Mouse (Mus musculus) MEL (cell line): ENCODE measurements around the gene 4930404N11Rik. TPM values are rescaled to one million over a fixed set of nuclear protein-coding genes. Genes with fewer than 3 reads are reported as not detected.

ENCODE experiments used
- DNase-seq: peaks from one replicate; pipeline ENCODE4 v3.0.0; 2011; ENCODE audit warnings: low read depth, low spot score
- H3K27ac ChIP-seq: 2 replicates; pipeline ENCODE4 v1.5.1; 2012; ENCODE audit warnings: low read depth, mild to moderate bottlenecking, control low read depth, low read length, moderate library complexity; ENCODE audit not compliant: control insufficient read depth
- H3K27me3 ChIP-seq, 2 experiments: fragments of 150-350 bp in 1 of 2; sonication (generic) in 1 of 2; 2 replicates each; pipeline ENCODE4 v1.6.1; 2012; ENCODE audit warnings: low read length in 2 of 2, mild to moderate bottlenecking in 2 of 2, improper control_type of control experiment in 1 of 2, moderate library complexity in 1 of 2; ENCODE audit not compliant: insufficient read depth in 2 of 2, control insufficient read depth in 1 of 2
- H3K36me3 ChIP-seq, 2 experiments: 2 replicates each; pipeline ENCODE4 v1.6.1; 2012 to 2014; ENCODE audit warnings: low read length in 2 of 2, improper control_type of control experiment in 1 of 2, inconsistent platforms in 1 of 2, mild to moderate bottlenecking in 1 of 2; ENCODE audit not compliant: insufficient read depth in 2 of 2, control insufficient read depth in 1 of 2
- H3K4me1 ChIP-seq, 2 experiments: fragments of 150-350 bp in 1 of 2; sonication (generic) in 1 of 2; 2 replicates each; pipeline ENCODE4 v1.6.1; 2012; ENCODE audit warnings: low read length in 2 of 2, improper control_type of control experiment in 1 of 2, mild to moderate bottlenecking in 1 of 2; ENCODE audit not compliant: insufficient read depth in 2 of 2, control insufficient read depth in 1 of 2
- H3K4me3 ChIP-seq, 2 experiments: fragments of 150-350 bp in 1 of 2; sonication (generic) in 1 of 2; 2 replicates each; pipeline ENCODE4 v1.5.1; 2012; ENCODE audit warnings: low read depth in 2 of 2, low read length in 2 of 2, mild to moderate bottlenecking in 2 of 2, moderate library complexity in 2 of 2, control low read depth in 1 of 2, improper control_type of control experiment in 1 of 2; ENCODE audit not compliant: control insufficient read depth in 1 of 2, insufficient read depth in 1 of 2
- H3K79me2 ChIP-seq: 2 replicates; pipeline ENCODE4 v1.6.1; 2012; ENCODE audit warnings: mild to moderate bottlenecking, low read length, moderate library complexity; ENCODE audit not compliant: control insufficient read depth, poor library complexity, insufficient read depth
- H3K9ac ChIP-seq: 2 replicates; pipeline ENCODE4 v1.6.1; 2012; ENCODE audit warnings: low read depth, mild to moderate bottlenecking, control low read depth, low read length, moderate library complexity; ENCODE audit not compliant: control insufficient read depth, poor library complexity, severe bottlenecking
- H3K9me3 ChIP-seq: fragments of 150-350 bp; sonication (generic); replicated peaks from 2 replicates; pipeline ENCODE4 v1.6.1; 2012; ENCODE audit warnings: mild to moderate bottlenecking, low read length, improper control_type of control experiment, moderate library complexity; ENCODE audit not compliant: insufficient read depth
- BHLHE40 ChIP-seq: IDR thresholded peaks from 2 replicates; pipeline ENCODE4 v1.6.1; 2012; ENCODE audit warnings: low read depth, mild to moderate bottlenecking, inconsistent platforms, low read length, improper control_type of control experiment, borderline replicate concordance
- CHD2 ChIP-seq: IDR thresholded peaks from 2 replicates; pipeline ENCODE4 v1.6.1; 2011; ENCODE audit warnings: low read length, improper control_type of control experiment
- CTCF ChIP-seq, 3 experiments: IDR thresholded peaks in 2 of 3; conservative IDR thresholded peaks in 1 of 3; 2 replicates each; pipeline ENCODE4 v1.5.1; 2011 to 2012; ENCODE audit warnings: low read length in 3 of 3, low read depth in 2 of 3, mild to moderate bottlenecking in 2 of 3, improper control_type of control experiment in 1 of 3, inconsistent platforms in 1 of 3, mixed read lengths in 1 of 3, moderate library complexity in 1 of 3; ENCODE audit not compliant: control insufficient read depth in 1 of 3, insufficient read depth in 1 of 3, poor library complexity in 1 of 3, severe bottlenecking in 1 of 3
- EP300 ChIP-seq, 2 experiments: IDR thresholded peaks; 2 replicates each; pipeline ENCODE4 v1.6.1; 2011; ENCODE audit warnings: improper control_type of control experiment in 2 of 2, low read length in 2 of 2, low read depth in 1 of 2, mild to moderate bottlenecking in 1 of 2
- ETS1 ChIP-seq: IDR thresholded peaks from 2 replicates; pipeline ENCODE4 v1.6.1; 2012; ENCODE audit warnings: low read depth, mild to moderate bottlenecking, inconsistent platforms, low read length, improper control_type of control experiment, moderate library complexity
- JUND ChIP-seq: IDR thresholded peaks from 2 replicates; pipeline ENCODE4 v1.6.1; 2011; ENCODE audit warnings: low read depth, mild to moderate bottlenecking, improper control_type of control experiment, low read length
- MAFK ChIP-seq: IDR thresholded peaks from 2 replicates; pipeline ENCODE4 v1.6.1; 2011; ENCODE audit warnings: low read depth, mild to moderate bottlenecking, low read length, improper control_type of control experiment, borderline replicate concordance
- MEF2A ChIP-seq: IDR thresholded peaks from 2 replicates; pipeline ENCODE4 v1.6.1; 2014; ENCODE audit warnings: low read depth, mild to moderate bottlenecking, inconsistent platforms, low read length, improper control_type of control experiment; ENCODE audit not compliant: poor library complexity, insufficient replicate concordance, severe bottlenecking; ENCODE audit errors: extremely low read depth
- NELFE ChIP-seq: IDR thresholded peaks from 2 replicates; pipeline ENCODE4 v1.6.1; 2011; ENCODE audit warnings: low read depth, low read length, improper control_type of control experiment
- POLR2AphosphoS5 ChIP-seq: IDR thresholded peaks from 2 replicates; pipeline ENCODE4 v1.6.1; 2012; ENCODE audit warnings: low read depth, borderline replicate concordance, mild to moderate bottlenecking, inconsistent platforms, low read length, moderate library complexity, mixed read lengths
- RAD21 ChIP-seq: IDR thresholded peaks from 2 replicates; pipeline ENCODE4 v1.6.1; 2011; ENCODE audit warnings: mild to moderate bottlenecking, low read depth, low read length, improper control_type of control experiment
- RCOR1 ChIP-seq: IDR thresholded peaks from 2 replicates; pipeline ENCODE4 v1.6.1; 2012; ENCODE audit warnings: low read depth, mild to moderate bottlenecking, inconsistent platforms, low read length, improper control_type of control experiment
- SIN3A ChIP-seq: IDR thresholded peaks from 2 replicates; pipeline ENCODE4 v1.6.1; 2012; ENCODE audit warnings: low read length, improper control_type of control experiment, inconsistent platforms
- TAL1 ChIP-seq: IDR thresholded peaks from 2 replicates; pipeline ENCODE4 v1.6.1; 2012; ENCODE audit warnings: mild to moderate bottlenecking, inconsistent platforms, low read length, moderate library complexity, mixed read lengths
- TBP ChIP-seq: IDR thresholded peaks from 2 replicates; pipeline ENCODE4 v1.8.0; 2011; ENCODE audit warnings: low read depth, low read length, improper control_type of control experiment
- UBTF ChIP-seq: IDR thresholded peaks from 2 replicates; pipeline ENCODE4 v1.6.1; 2012; ENCODE audit warnings: low read depth, mild to moderate bottlenecking, inconsistent platforms, low read length, improper control_type of control experiment, moderate library complexity, borderline replicate concordance; ENCODE audit not compliant: insufficient read depth
- USF1 ChIP-seq: IDR thresholded peaks from 2 replicates; pipeline ENCODE4 v1.6.1; 2014; ENCODE audit warnings: low read depth, mild to moderate bottlenecking, inconsistent platforms, low read length, improper control_type of control experiment, moderate library complexity
- ZNF384 ChIP-seq: IDR thresholded peaks from 2 replicates; pipeline ENCODE4 v1.6.1; 2012; ENCODE audit warnings: low read depth, mild to moderate bottlenecking, inconsistent platforms, low read length, improper control_type of control experiment
- polyA plus RNA-seq, 2 experiments: library from polyadenylated mRNA; stranded (reverse) in 1 of 2; unstranded in 1 of 2; fragments of >175 nt in 1 of 2; fragments of >200 nt in 1 of 2; gene quantifications; 2 replicates each; pipeline versions ENCODE4 v1.2.1 to v1.2.4; 2012; ENCODE audit warnings: low replicate concordance in 2 of 2, low read depth in 1 of 2; ENCODE audit not compliant: insufficient read length in 2 of 2, insufficient read depth in 1 of 2, missing spikeins in 1 of 2
- total RNA-seq: library from RNA; depleted of rRNA; stranded (reverse); fragments of 300-350 nt; gene quantifications from 2 replicates; pipeline ENCODE4 v1.2.3, GENCODE M21; 2012

The 4930404N11Rik gene
- total and polyA plus RNA-seq, 3 experiments = 3.1 to 12.1 TPM; not detected in 1

DNA sequence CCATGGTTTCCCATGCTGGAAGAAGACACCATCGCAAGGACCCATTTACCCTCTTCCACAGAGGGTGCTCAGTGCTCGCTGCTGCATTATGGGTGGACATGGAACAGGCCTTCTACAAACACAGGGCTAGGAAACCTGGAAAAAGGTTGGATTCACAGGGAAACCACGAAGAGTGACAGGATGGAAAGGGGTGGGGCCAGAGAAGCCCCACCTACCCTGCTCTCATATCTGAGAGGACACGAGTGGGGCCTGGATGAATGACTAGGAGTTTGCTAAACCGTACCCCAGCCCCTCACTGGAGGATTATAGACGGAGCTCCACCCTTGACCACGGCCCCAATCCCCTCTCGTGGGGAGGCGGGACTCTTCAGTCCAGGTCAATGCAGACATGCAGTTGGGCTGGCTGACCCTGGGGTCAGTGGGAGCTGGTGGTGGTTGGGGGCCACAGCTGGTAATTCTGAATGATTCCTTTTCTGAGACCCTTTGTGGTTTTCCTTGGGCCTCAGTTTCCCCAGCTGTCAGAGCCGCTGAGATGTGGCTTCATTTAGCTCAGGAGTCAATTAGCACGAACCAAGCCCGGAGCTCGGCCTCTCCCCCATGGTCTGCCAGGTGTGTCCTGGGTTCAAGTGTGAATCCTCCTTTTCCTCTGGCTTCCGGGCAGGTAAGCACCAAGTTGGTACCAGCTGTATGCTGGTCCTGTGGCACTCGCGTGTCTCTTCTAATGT lies 47.1 kb upstream of the 4930404N11Rik start:
- Histone ChIP-seq H3K36me3 (peaks cover 0 to 8% of the 10 kb centered on the region in 2 experiments; a peak in 2 of 4 replicates), H3K4me1 (peaks cover 3 to 13% of the 10 kb centered on the region in 2 experiments; a peak in 3 of 4 replicates), H3K27ac (no peak overlapping the region), H3K9me3 (no peaks in the 10 kb centered on the region), H3K9ac (no peak overlapping the region), H3K4me3 (no peak overlapping the region), H3K79me2 (no peaks in the 10 kb centered on the region), H3K27me3 (no peaks in the 10 kb centered on the region)
- DNase-seq = no peak
- TF ChIP-seq MAFK = no peak
- no peak for TF ChIP-seq ETS1
- no peak for TF ChIP-seq CTCF (IDR thresholded peaks at IDR 0.05 in 2 of 3, conservative IDR thresholded peaks at IDR 0.05 in 1 of 3; ENCODE audit: control insufficient read depth in 1 of 3, insufficient read depth in 1 of 3, low read depth in 2 of 3, low read length in 3 of 3, poor library complexity in 1 of 3, severe bottlenecking in 1 of 3)
- TF ChIP-seq RCOR1 = no peak
- TF ChIP-seq RAD21 = no peak

DNA sequence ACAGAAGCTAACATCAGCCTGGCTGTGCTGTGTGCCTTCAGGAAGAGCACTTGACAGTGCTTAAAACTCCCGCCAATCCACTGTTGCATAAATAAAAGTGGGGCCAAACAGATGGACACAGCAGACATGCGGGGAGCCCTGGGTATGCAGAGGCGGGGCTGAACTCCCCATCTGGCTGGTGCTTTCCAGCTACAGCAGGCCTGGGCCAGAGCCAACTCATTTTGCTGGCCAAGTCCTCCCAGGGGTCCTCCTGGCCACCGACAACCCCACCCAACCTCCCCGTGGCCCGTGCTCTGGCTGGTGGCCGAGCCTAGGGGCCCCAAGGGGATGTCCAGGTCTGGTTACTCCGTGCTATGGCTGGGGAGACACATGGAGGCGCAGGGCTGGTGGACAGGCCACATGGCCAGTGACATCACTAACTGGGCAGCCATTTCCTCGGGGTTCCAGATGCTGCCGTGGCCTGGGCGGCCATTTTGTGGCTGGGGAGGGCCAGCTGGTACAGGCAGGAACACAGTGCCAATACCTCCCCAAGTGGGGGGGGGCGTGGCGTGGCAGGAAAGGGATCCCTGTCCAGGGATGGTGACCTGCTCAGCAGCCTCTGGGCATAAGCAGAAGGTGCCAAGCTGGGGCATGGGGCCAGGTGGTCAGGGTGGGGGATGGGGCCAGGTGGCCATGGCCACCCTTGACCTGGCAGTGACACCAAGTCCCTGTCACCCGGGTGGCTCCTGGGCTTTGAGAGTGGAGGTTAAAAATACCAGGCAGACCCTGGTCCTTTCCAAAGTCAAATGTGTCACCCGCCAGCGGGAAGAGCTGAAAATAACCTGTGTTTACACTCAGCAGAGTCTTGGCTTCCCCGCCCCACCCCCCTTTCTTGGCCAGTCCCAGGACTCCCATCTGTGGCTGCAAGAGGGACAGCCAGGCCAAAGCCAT lies 46.1 kb upstream of the 4930404N11Rik start:
- Histone ChIP-seq H3K36me3 (peaks cover 0 to 12% of the 10 kb centered on the region in 2 experiments; a peak in 2 of 4 replicates), H3K9ac (no peak overlapping the region), H3K4me3 (no peak overlapping the region), H3K27ac (no peak overlapping the region), H3K4me1 (peaks cover 3 to 20% of the 10 kb centered on the region in 2 experiments; a peak in 3 of 4 replicates), H3K9me3 (no peaks in the 10 kb centered on the region), H3K27me3 (no peaks in the 10 kb centered on the region), H3K79me2 (no peaks in the 10 kb centered on the region)
- TF ChIP-seq SIN3A (no peak), TBP (no peak), POLR2AphosphoS5 (no peak), RCOR1 (no peak), TAL1 (no peak), MEF2A (no peak), CHD2 (no peak), JUND (no peak), USF1 (no peak), ZNF384 (no peak), EP300 (IDR thresholded peaks at IDR 0.05; ENCODE audit: low read depth in 1 of 2, low read length in 2 of 2) (no peak), NELFE (no peak), BHLHE40 (no peak), UBTF (no peak)
- DNase-seq = no peak
